Mouse (Mus musculus) Patski (cell line): ENCODE measurements at regions not wholly inside any gene's neighbourhood (a gene's known extent, or its start where the extent isn't known, plus 50 kb on each side); places are given as distances from the start of the nearest gene placed in this dataset.
"Not testable (repeated sequence)": the region's sequence is repeated elsewhere in the genome, so short reads cannot be mapped to it uniquely, and the experiment has no call there.

ENCODE experiments used
- ATAC-seq: fragments of 100-300 bp; one replicate; pipeline ENCODE4 v1.8.0; 2021
- CTCF ChIA-PET: fragments of 350-600 bp; sonication (Branson Sonifier 250); formaldehyde crosslinking; loops from one replicate; lab custom pipeline; 2022; ENCODE audit warnings: inconsistent platforms; lab: Charles Lee
- POLR2A ChIA-PET: fragments of 350-600 bp; sonication (Branson Sonifier 250); formaldehyde crosslinking; loops from one replicate; lab custom pipeline; 2022; ENCODE audit warnings: antibody characterized with exemption, inconsistent platforms; lab: Charles Lee
- DNase-seq: peaks from one replicate; pipeline ENCODE4 v3.0.0-alpha.2; 2011; ENCODE audit warnings: low read depth, low spot score
- H3K27me3 ChIP-seq: fragments of 371-371 bp; one replicate; pipeline ENCODE4 v1.5.1; 2021
- CTCF ChIP-seq: fragments of 100-300 bp; IDR thresholded peaks from one replicate; pipeline ENCODE4 v1.5.1; 2021
- in situ Hi-C: fragments of 300-500 bp; cut with MboI; formaldehyde crosslinking; loops from 3 replicates; pipeline ENCODE4 v1.11.1; 2018; ENCODE audit warnings: low pct_unique_long_range_greater_than_20kb, mixed read lengths

DNA sequence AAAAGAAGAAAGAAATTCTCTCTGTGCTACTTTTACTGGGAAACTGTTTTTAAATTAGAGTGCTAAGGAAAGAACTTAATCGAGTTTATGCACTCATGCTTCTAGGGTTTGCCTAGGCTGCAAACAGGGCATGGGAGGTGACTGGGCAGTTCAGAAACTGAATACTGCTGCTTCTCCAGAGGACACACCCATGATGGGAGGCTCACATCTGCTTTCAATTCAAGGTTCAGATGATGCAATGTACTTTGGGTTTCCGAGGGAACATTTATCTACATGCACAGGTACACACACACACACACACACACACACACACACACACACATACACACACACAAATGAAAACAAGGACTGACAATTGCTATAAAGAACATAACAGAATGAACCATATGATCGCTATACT, 417.4 kb downstream of the Htr7 start:
- no peak for TF ChIP-seq CTCF
- no peak for ATAC-seq
- H3K27me3 ChIP-seq, result peaks cover 26% of the 10 kb centered on the region
- in situ Hi-C loops, result no loop called here
- no peak for DNase-seq
- ChIA-PET CTCF (interaction anchor here (1.3 kb wide), 1 partner anchor 13 kb away, joined by 3 read pairs; no protein-coding TSS in a partner anchor), POLR2A (no interaction called here)

DNA sequence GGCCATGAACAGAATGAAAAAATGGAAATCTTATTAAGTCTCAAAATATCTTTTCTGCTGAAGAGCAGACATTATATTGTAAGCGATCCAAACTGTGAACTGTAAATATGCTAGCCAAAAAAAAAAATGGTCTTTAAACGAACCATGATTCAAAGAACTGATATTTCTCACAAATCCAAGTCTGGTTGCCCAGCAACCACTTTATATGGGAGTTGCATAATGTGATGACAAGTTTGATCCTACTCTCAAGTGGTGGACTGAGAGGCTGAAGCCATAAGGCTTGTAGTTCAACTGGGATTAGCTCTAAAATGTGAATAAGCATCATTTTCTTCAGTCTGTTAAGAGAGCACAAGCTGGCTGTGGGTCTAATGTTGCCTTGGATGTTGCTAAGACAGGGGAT, 435.5 kb downstream of the Htr7 start:
- ATAC-seq, result no peak
- peaks cover 30% of the 10 kb centered on the region for H3K27me3 ChIP-seq
- TF ChIP-seq CTCF, result no peak
- in situ Hi-C loops, result no loop called here
- DNase-seq, result no peak
- POLR2A ChIA-PET, result no interaction called here
- CTCF ChIA-PET, result no interaction called here

DNA sequence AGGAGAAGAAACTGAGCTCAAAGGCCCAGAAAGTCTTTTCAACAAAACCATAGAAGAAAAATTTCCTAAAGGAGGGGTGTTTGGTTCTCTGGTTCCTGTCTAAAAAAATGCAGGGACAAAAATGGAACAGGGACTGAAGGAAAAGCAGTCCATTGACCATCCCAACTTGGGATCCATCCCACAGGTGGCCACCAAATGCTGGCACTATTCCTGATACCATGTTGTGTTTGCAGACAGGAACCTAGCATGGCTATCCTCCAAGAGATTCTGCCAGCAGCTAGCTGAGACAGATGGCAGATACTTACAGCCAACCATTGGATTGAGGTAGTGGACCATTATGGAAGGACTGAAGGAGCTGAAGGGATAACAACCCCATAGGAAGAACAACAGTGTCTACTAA, 461.9 kb downstream of the Htr7 start:
- in situ Hi-C loops, result no loop called here
- DNase-seq (no peak), ATAC-seq (no peak)
- no peak for TF ChIP-seq CTCF
- ChIA-PET CTCF (no interaction called here), POLR2A (no interaction called here)
- no peaks in the 10 kb centered on the region for H3K27me3 ChIP-seq

DNA sequence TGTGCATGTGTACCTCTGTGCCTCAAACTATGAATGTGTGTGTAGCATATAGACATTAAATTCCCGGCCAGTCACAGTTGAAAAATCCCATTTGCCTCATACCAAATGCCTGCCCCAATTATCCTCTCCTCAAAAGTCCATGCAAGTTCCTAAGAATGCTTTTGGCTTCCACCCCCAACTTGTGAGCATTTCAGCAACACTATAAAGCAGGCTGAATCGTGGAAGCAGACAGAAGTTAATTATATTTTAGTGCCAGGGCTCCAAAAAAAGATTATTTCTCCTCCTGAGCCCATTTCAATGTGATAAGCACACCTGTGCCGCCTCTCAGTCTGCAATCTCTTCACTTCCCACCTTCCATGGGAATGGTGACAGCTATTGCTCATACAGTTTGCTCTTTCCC, 481.3 kb downstream of the Htr7 start:
- peaks cover 16% of the 10 kb centered on the region for H3K27me3 ChIP-seq
- TF ChIP-seq CTCF, result no peak
- POLR2A ChIA-PET, result no interaction called here
- ATAC-seq, result no peak
- CTCF ChIA-PET, result no interaction called here
- no peak for DNase-seq
- in situ Hi-C loops, result no loop called here

DNA sequence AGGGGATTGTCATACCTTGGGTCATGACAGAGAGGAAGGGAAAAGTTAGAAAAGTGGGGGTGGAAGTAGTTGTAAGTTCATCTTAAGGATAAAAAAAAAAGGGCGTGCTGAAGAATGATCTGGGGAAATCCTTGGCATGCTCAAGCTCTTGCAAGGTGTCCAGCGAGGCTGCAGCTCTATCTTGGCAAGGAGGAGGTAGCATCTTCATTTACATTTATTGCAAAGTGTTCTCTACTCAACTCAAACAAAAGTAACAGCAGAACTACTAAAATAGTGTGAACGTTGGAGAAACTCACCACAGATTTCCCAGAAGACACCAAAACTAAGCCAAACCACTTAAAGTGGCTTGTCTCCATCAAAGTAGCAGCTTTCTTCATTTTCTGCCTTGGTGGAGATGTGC, 507.9 kb downstream of the Htr7 start:
- in situ Hi-C loops, result no loop called here
- H3K27me3 ChIP-seq, result peaks cover 6% of the 10 kb centered on the region
- CTCF ChIA-PET, result no interaction called here
- DNase-seq, result no peak
- POLR2A ChIA-PET, result no interaction called here
- no peak for ATAC-seq
- no peak for TF ChIP-seq CTCF

DNA sequence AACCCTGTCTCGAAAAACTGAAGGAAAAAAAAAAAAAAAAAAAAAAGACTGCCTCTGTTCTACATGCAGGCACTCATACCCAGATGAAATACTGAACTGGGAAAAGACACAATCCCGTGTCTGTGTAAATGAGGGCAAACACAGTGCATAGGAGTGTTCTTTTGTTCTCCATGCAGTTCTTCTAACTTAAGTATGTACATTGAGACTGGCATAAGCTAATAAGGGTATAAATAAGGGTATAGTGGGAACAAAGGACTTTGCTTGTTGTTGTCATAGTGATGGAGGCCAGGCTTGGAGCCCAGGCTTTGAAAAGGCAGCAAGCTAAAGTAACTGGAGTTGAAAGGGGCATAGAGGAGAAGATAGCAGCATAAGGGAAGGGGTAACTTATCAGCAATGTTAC, 520.5 kb downstream of the Htr7 start:
- no peak for DNase-seq
- peaks cover 20% of the 10 kb centered on the region for H3K27me3 ChIP-seq
- ATAC-seq, result no peak
- in situ Hi-C loops, result no loop called here
- ChIA-PET CTCF (interaction anchor here (1.0 kb wide), 1 partner anchor 10 kb away, joined by 3 read pairs; no protein-coding TSS in a partner anchor), POLR2A (no interaction called here)
- no peak for TF ChIP-seq CTCF

DNA sequence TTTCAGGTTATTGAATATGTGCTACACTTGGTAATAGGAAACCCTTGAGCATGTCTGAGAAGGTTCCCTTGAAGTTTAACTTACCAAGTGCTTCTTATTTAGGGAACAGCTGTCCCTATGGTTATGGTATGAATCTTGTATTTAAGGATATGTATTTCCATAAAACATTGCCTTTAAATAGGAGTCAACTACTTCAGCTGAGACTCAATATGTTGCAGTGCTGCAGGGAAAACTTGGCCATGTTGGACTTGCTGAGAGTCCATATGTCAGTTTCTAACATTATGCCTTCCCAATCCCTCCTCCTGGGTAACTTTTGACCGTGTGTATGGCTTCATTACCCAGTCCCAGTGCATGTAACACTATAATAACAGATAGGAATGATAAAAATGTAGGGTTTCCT, 528.0 kb downstream of the Htr7 start:
- POLR2A ChIA-PET, result no interaction called here
- peaks cover 11% of the 10 kb centered on the region for H3K27me3 ChIP-seq
- in situ Hi-C loops, result no loop called here
- TF ChIP-seq CTCF, result no peak
- CTCF ChIA-PET, result no interaction called here
- DNase-seq (no peak), ATAC-seq (no peak)

DNA sequence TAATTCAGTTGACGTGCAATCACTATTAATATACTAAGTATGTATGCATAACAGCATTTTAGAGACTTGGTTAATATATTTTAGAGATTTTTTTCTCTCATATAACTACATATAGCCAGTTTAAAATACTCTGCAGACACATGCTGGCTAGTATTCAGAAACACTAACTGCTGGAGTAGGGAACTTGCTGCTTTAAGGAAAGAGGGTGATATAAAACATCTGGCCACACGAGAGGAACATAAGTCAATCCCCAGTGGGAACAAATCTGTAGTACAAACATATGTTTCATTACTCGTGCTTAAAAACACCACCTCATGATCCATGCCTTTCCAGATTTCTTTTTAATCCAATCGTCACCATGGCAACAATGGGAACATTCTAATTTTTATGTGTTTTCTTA, 563.6 kb downstream of the Htr7 start:
- no peak for DNase-seq

DNA sequence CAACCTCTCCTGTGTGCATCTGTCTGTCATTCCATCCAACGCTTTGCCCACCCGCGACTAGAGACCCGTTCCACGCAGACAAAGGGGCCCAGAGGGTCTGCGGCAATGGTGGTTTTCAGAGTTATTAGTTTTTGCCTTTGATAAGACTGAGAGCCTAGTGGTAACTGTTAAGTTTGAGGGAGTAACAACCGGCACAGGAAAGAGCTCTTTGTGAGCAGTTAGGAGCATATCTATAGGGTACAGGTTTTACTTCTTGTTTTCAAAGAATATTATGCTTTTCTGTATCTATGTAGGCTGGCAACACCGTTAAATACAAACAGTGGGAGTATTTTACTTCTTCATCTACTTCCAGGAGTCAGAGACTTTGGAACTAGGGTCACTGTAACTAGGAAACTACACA, 566.0 kb downstream of the Htr7 start:
- DNase-seq, result no peak
- TF ChIP-seq CTCF, result no peak
- in situ Hi-C loops, result no loop called here
- CTCF ChIA-PET, result no interaction called here
- ATAC-seq, result no peak
- peaks cover 16% of the 10 kb centered on the region for H3K27me3 ChIP-seq
- POLR2A ChIA-PET, result no interaction called here

More for the DNA sequence above, 563.6 kb downstream of the Htr7 start:
- ChIA-PET CTCF (no interaction called here), POLR2A (no interaction called here)
- H3K27me3 ChIP-seq, result peaks cover 28% of the 10 kb centered on the region
- TF ChIP-seq CTCF, result no peak
- in situ Hi-C loops, result no loop called here
- ATAC-seq, result no peak

DNA sequence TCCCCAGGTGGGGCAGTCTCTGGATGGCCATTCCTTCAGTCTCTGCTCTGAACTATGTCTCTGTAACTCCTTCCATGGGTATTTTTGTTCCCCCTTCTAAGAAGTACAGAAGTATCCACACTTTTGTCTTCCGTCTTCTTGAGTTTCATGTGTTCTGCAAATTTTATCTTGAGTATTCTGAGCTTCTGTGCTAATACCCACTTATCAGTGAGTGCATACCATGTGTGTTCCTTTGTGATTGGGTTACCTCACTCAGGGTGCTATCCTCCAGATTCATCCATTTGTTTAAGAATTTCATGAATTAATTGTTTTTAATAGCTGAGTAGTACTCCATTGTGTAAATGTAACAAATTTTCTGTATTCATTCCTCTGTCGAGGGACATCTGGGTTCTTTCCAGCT, 563.5 kb downstream of the Kif20b start:
- H3K27me3 ChIP-seq, ATAC-seq, in situ Hi-C loops, CTCF ChIA-PET, POLR2A ChIA-PET, DNase-seq: not testable (repeated sequence)

DNA sequence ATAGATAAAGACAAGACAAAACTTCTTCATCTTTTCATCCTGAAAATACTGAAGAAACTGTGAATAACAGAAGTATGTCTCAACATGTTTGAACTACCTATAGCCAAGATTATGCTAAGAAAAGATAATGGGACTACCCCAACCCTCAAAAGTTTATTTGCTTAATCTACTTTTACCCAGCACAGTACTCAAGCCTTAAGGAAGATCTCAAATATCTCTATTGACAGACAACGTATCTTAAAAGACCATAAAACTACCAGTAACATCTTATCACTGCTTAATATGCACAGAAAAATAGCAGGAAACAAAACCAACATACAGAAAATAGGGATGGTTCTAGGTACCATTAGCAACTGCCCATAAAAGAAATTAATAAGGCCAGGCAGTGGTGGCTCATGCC, 560.3 kb downstream of the Kif20b start:
- DNase-seq (no peak), ATAC-seq (no peak)
- POLR2A ChIA-PET, result no interaction called here
- peaks cover 10% of the 10 kb centered on the region for H3K27me3 ChIP-seq
- TF ChIP-seq CTCF, result no peak
- in situ Hi-C loops, result no loop called here
- CTCF ChIA-PET, result no interaction called here

DNA sequence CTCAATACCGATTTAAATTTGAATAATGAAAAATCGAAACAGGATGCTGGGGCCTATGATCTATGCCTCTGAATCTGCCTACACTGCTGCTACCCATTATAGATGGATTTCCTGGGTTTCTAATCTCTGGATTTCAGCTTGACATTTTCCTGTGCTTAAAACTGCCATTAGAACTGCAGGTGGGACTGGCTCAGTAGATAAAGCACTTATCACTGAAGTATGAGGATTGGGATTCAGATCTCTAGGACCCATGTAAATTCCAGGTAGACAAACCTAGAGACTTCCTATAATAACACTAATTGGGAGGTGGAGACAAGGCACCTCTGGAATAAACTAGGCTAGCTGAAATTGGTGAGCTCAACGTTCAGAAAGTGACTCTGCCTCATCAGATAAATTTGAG, 531.8 kb downstream of the Kif20b start:
- ChIA-PET CTCF (no interaction called here), POLR2A (no interaction called here)
- ATAC-seq, result no peak
- in situ Hi-C loops, result no loop called here
- peaks cover 9% of the 10 kb centered on the region for H3K27me3 ChIP-seq
- no peak for DNase-seq
- TF ChIP-seq CTCF, result no peak
